Mouse (Mus musculus) kidney, postnatal 36 days (tissue): Measurements from ENCODE around the gene Tcte2.
"Not testable (repeated sequence)": the region's sequence is repeated elsewhere in the genome, so short reads cannot be mapped to it uniquely, and the experiment has no call there.

Experiments
- DNase-seq, 2 experiments: peaks; one replicate each; pipeline ENCODE4 v3.0.0; 2021 to 2022; ENCODE audit warnings: mixed read lengths in 2 of 2

Tcte2 gene

DNA sequence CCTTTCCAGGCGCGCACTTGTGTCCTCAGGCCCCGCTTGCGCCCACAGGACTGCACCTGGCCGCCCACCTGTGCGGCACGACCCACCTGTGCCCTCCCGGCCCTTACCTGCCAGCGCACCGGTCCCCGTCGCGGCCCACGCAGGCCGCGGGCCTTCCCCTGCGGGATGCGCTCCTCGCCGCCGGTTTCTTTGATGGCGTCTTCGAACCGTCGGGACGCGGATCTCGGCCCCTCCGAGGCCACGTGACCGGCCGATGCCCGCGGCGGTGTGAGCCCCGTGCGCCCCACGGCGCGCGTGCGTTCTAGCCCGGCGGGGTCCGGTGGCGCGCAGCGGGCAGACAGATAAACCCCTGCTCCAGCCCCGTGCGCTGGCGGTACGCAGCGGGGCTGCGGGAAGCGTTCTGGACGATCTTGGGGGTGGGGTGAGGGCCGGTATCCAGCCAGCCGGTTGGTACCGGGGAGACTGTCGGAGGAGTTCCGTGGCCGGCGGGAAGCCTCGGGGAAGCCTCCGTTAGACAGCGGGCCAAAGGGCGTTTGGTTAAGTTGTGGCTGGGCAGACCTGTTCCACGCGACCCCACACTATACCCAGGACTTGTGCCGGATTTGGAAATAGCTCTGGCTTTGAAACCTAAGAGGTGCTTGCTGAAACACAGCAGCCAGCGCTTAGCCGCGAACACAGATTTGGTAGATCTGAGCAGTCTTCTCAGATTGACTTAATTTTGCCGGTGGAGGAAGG, at the start of gene Tcte2:
Tcte2 (minus strand) TSS at position 647 of the 735 bp plus-strand sequence.
- peak in 1 of 2 experiments; percentile 71 for DNase-seq

DNA sequence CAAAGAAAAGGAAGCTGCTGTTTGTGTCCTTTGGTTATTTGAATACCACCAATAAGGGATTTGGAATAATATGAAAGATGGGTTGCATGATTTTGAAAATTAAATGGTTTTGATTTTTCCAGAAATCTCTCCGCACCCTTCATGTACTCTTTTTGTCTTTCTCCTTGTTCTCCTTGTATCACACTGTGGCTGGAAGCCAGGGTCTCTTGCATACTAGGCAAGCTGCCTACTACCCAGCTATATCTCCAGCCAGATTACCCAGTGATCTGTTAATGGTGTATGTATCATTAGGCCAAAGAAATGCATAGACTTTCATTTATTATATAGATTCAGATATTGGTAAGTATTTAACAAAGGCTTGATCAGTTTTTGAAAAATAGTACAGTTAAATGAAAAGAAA, 44.4 kb upstream of the Tcte2 start:
- DNase-seq = no peak

- no peak for DNase-seq
These were observed 41.3 kb upstream of the Tcte2 start for GRCm38 (mm10) chr17:13802836-13803408.

DNA sequence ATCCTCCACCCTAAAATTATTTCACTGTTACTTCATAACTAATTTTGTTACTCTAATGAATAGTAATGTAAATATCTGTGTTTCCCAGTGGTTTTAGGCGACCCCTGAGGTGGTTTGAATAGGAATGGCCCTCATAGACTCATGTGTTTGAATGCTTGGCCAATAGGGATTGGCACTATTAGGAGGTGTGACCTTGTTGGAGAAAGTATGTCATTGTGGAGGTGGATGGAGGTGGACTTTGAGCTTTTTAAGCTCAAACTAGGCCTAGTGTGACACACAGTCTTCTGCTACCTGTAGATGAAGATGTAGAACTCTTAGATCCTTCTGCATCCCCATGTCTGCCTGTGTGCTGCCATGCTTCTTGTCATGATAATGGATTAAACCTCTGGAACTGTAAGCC, 36.1 kb upstream of the Tcte2 start:
- DNase-seq = no peak

DNA sequence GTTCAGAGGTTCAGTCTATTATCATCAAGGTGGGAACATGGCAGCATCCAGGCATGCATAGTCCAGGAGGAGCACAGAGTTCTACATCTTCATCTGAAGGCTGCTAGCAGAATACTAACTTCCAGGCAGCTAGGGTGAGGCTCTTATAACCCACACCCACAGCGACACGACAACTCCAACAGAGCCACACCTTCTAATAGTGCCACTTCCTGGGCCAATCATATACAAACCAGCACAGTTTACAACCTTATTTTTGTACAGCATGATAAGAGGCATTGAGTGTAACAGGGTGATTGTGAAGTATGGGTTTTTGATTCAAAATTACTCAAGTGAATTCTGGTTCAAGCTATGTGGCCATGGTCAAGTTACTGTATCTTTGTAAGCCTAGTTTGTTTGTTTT, 28.4 kb upstream of the Tcte2 start:
- DNase-seq = not testable (repeated sequence)

DNA sequence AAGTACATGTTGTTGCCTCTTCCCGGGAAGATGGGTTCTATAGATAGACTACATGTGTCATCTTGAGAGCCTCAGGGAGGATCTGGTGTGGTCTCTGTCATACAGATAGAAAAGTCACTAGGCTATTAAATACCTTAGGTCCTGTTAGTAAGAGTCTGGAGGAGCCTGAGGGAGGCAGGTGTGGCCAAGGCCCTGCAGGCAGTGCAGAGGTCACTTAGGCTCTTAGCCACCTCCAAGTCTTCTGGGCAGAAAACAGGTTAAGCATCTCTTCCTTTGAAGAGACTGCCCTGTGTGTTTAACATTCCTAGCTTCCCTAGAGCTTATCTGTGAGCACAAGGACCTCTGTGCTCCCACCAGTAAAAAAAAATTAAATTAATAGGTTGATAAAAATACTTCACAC, 21.8 kb upstream of the Tcte2 start:
- no peak for DNase-seq

DNA sequence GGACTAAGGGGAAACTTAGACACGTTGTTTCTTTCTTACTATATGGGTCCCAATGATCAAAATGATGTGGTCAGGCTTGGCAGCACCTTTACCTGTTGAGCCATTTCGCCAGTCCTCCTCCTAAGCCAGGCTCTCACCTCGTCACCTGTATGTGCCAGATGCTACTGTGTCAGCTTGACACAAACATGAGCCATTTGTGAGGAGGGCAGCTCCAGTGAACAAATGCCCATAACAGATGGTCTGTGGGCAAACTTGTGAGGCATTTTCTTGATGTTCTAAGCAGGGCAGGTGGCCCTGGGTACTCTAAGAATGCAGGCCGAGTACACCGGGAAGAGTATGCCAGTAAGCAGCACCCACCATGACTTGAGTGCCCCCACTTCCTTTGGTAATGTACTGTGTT, 20.3 kb upstream of the Tcte2 start:
- DNase-seq = no peak

GRCm38 (mm10) chr17:13778865-13779264, 17.2 kb upstream of the Tcte2 start:
- no peak for DNase-seq

DNA sequence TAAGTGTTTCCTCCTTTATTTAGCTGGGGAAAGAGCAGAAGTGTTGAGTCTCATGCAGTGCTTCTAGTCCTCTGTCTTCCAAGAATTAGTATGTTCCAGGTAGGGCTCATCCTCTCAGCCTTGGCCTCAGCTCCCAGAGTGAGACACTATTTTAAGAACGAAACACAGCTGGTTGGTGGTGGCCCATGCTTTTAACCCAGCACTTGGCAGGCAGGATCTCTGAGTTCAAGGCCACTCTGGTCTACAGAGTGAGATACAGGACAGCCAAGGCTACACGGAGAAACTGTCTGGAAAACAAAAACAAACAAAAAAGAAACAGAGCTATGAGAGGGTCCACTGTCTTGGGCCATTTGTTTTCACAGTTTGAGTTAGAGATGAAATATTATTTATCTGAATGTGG, 16.1 kb upstream of the Tcte2 start:
- DNase-seq = no peak

- peak in 1 of 2 experiments; percentile 63 for DNase-seq
These were observed 7.6 kb upstream of the Tcte2 start for GRCm38 (mm10) chr17:13769256-13769655.

DNA sequence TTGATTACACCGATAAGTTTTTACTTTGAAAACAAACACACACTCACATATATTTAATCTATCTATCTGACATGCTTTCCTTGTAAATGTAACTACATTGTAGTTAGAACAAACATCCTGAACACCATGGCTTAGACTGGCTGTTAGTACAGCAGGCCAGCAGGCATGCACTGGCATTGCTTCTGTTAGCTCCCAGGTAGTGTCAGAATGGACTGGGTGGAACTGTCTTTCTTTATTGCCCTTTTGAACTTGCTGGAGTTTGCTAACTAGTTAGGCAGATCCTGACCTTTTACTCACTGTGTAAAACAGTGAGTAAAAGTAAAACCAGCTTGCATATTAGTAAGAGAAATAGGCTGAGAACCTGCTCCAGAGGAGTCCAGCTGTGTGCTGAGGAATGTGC, 6.9 kb upstream of the Tcte2 start:
- DNase-seq = peak; percentile 40 to 49

DNA sequence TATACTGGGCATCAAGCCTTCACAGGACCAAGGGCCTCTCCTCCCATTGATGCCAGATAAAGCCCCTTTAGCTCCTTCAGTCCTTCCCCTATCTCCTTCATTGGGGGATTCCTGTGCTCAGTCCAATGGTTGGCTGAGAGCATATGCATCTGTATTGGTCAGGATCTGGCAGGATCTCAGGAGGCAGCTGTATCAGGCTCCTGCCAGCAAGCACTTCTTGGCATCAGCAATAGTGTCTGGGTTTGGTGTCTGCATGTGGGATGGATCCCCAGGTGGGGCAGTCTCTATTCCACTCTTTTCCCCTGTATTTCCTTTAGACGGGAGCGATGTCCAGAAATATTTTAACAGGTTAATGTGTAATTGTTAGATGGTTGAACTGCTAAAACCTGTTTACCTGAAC, 3.3 kb upstream of the Tcte2 start:
- peak in 1 of 2 experiments; percentile 34 for DNase-seq

DNA sequence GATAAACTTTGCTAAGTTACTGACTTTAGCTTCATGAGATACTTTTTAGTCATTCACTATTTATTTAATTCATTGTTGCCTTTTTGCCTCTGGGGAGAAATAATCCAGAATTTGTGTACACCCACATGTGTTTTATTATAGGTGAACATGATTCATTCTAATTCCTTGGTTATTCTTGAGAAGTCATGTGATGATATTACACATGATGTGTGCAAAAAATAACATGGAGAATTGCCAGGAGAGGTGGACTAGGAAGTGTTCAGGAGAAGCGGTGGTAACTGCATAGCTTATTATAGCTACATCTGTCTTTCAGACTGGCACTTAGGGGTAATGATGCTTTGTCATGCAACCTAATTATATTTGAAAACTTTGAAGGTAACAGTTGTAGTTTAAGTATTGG, 2.2 kb upstream of the Tcte2 start:
- DNase-seq = no peak

GRCm38 (mm10) chr17:13760675-13761178, 898 bp downstream of the Tcte2 start:
- no peak for DNase-seq

DNA sequence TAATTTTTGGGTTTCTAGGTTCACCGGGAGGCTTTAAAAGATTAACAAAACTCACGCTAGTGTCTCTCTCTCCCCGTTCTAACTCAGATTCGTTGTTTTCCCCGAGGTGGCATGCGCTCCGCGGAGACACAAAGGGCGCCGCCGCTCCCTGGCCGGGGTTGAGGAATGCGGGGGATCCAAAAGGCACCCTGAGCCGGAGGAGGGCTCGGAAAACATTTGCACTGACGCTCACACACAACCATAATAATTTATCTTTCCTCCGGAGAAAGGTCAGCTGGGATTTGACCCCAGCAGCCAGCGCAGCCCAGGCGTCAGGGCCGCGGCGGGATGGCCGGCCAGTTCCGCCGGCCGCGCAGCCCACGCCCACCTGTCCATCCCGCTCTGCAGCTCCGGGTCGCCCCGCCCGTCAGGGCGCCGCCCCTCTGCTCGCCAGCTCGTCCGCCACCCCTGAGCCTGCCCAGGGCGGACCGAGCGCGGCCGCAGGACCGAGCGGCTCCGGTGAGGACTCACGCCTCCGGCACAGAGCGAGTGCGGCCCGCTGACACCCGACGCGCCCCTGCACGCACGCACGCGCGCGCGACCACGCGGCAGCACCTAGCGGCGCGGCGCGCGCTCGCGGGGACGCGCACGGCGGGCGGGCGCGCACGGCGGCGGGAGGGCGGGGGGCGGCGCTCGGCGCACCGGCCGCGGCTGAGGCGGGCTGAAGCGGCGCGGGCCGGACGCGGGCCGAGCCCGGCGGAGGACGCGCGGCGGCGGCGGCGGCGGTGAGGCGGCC, 1.6 kb downstream of the Tcte2 start, which contains the start of gene Afdn:
Afdn (plus strand) TSS at position 687 of the 775 bp plus-strand sequence.
- DNase-seq = peak; percentile 90 to 91

DNA sequence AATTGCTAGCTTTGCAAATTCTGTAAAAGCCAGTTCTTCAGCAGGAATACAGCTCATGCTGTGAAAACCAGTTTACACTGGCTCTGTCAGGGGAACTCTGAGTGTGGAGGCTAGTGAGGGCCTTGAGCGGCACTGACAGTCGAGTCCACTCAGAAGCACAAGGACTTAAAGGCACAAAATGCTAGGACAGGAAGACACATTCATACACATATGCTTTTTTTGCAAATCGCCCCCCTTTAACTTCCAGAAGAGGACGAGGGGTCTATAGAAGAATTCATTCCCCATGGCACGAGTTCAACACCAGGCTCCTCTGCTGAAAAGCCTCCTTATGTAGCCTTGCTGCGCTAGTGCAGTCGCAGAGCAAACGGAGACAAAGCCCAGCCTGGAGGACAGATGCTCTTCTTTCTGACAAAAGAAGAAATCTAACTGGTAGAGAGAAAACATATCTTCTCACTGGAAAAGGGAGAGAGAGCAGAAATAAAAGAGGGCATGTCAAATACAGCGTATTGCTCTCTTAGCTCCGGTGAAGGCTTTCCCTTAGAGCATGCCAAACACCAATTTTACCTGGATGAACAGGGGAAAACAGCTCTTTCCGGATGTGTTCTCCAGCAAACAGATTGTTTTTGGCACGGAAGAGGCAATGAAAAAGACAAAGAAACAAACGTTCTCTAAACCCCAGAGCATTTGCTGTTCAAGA, 2.3 kb downstream of the Tcte2 start:
- DNase-seq = peak; percentile 50 to 68

- DNase-seq = no peak
These were observed 3.0 kb downstream of the Tcte2 start for GRCm38 (mm10) chr17:13758586-13758985.

- no peak for DNase-seq
These were observed 6.7 kb downstream of the Tcte2 start for GRCm38 (mm10) chr17:13754940-13755339.

DNA sequence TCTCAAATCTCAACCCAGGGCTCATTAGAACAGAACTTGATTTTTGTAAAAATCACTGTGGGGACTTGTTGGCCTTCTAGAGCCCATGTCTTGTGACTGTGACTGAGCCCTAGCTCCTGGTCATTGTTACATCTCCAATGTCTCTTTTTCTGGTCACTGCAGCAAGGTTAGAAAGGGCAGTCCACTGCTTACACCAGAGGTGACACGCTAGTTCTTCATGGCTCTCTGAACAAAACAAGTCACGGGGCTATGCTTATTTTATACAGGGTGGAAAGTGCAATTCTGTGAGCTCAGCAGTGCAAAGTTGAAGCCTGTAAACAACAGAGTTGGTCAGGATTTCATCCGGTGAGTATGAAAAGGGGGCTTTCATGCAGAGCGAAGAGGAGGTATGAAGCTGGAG, 7.7 kb downstream of the Tcte2 start:
- peak; percentile 26 to 28 for DNase-seq

GRCm38 (mm10) chr17:13749027-13749426, 12.6 kb downstream of the Tcte2 start:
- no peak for DNase-seq

DNA sequence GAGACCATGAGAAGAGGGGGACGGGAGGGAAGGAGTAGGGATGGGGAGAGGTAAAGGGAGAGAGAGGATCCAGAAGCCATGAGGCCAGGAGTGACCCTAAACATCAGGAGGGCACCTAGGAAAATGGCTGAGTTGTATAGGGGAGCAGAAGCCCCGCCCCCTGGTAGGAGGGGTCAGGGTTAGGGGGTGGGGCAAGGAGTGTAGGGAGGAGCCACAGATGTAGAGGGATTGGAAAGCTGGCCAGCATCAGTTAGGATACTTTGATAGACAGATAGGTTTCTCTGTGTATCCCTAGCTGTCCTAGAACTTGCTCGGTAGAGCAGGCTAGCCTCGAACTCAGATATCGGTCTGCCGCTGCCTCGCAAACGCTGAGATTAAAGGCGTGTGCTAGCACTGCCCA, 13.9 kb downstream of the Tcte2 start:
- no peak for DNase-seq

DNA sequence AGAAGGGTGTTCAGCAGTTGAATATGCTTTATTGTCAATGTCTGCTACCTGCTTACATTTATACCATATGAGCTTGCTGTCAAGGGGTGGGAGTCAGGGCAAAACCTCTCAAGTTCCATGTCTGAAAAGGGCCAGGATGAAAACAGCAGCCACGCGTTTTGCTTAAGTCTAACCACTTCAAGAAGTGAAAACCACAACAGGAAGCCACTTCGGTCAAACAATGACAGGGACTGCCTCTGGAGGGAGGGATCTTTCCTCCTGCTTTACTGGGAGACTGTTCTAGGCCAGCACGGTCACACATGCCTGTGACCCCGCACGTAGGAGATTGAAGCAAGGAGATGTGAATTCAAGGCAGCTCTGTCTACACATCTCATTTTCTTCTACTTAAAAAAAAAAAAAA, 15.3 kb downstream of the Tcte2 start:
- DNase-seq = no peak

DNA sequence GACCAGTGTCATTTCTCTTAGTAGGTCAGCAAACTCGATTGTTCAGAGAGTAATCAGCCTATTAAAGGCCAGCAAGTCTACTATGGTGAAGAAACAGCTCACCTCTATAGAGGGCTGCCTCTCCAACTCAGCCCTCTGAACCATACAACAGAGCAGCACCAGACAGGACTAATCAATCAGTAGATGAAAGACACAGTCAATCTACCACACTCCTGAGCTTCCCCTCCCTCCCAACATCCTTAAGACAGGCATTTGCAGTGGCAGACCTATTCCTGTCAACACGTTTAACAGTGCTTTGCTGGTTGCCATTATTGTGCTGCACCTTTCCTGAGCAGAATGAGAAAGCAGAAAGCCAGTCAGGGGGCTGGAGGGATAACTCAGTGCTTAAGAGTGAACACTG, 16.3 kb downstream of the Tcte2 start:
- peak in 1 of 2 experiments; percentile 27 for DNase-seq
